Mouse (Mus musculus) kidney, adult 2 months (tissue): ENCODE measurements around the gene Mphosph10. TPM values are rescaled to one million over a fixed set of nuclear protein-coding genes. Genes with fewer than 3 reads are reported as not detected.

Experiments used
- DNase-seq: peaks from one replicate; pipeline ENCODE4 v3.0.0; 2021
- H3K27ac ChIP-seq: fragments of 200-500 bp; 2 replicates; pipeline ENCODE4 v1.5.1; 2012; ENCODE audit warnings: low read depth, low read length, control low read depth, inconsistent platforms; ENCODE audit not compliant: insufficient read depth
- H3K27me3 ChIP-seq: fragments of 200-500 bp; replicated peaks from 2 replicates; pipeline ENCODE4 v1.6.1; 2012; ENCODE audit warnings: mild to moderate bottlenecking, moderate library complexity, low read length, inconsistent platforms; ENCODE audit not compliant: control insufficient read depth, insufficient read depth
- H3K36me3 ChIP-seq: fragments of 200-500 bp; 2 replicates; pipeline ENCODE4 v1.6.1; 2012; ENCODE audit warnings: mild to moderate bottlenecking, moderate library complexity, low read length, inconsistent platforms; ENCODE audit not compliant: control insufficient read depth, insufficient read depth
- H3K4me1 ChIP-seq: fragments of 200-500 bp; 2 replicates; pipeline ENCODE4 v1.6.1; 2011; ENCODE audit warnings: low read length; ENCODE audit not compliant: control insufficient read depth, insufficient read depth
- H3K4me3 ChIP-seq: fragments of 200-500 bp; 2 replicates; pipeline ENCODE4 v1.5.1; 2011; ENCODE audit warnings: mild to moderate bottlenecking, low read depth, low read length, control low read depth; ENCODE audit not compliant: insufficient read depth
- CTCF ChIP-seq: fragments of 200-500 bp; conservative IDR thresholded peaks from 2 replicates; pipeline ENCODE4 v1.5.1; 2011; ENCODE audit warnings: low read depth, mild to moderate bottlenecking, control low read depth, low read length, moderate library complexity, mixed read lengths; ENCODE audit not compliant: insufficient read depth, insufficient read length
- POLR2A ChIP-seq: fragments of 200-500 bp; IDR thresholded peaks from one replicate; pipeline ENCODE4 v1.6.1; 2011; ENCODE audit warnings: low read depth, low read length, control low read depth
- WGBS: fragments of 180-500 bp; shearing (Covaris S2); methylation state at CpG from one replicate; pipeline ENCODE4 v1.1.7; 2018; 5-methylcytosine and 5-hydroxymethylcytosine counted together
- polyA plus RNA-seq: library from polyadenylated mRNA; depleted of rRNA; stranded (reverse); fragments of >200 nt; gene quantifications from 2 replicates; pipeline ENCODE4 v1.2.3, GENCODE M21; 2012; rRNA removed

Mphosph10 gene
- polyA plus RNA-seq, result 0.95 and 1.5 TPM in 2 replicates

- TF ChIP-seq POLR2A (peak; percentile 59), CTCF (no peak)
- Histone ChIP-seq H3K4me1 (no peaks in the 10 kb centered on the region; the same call in 1 of the 2 replicates), H3K27me3 (no peaks in the 10 kb centered on the region), H3K27ac (peak within 1 kb of the TSS; percentile 87), H3K4me3 (peak within 1 kb of the TSS; percentile 81), H3K36me3 (peaks cover 2% of the 10 kb centered on the region; the same call in 1 of the 2 replicates)
- peak; percentile 99 for DNase-seq
- WGBS, result under 1% methylated on average over 54 of the region's 54 CpGs
These were observed at the start of gene Mphosph10, which contains the start of gene Mcee for GRCm38 (mm10) chr7:64392122-64392818. Gene Mphosph10 (minus strand): TSS chr7:64392268. Gene Mcee (plus strand): TSS chr7:64392607.

- no peak for DNase-seq
- Histone ChIP-seq H3K4me1 (no peaks in the 10 kb centered on the region), H3K27me3 (no peaks in the 10 kb centered on the region), H3K27ac (no peak overlapping the region), H3K4me3 (no peak overlapping the region), H3K36me3 (no peaks in the 10 kb centered on the region)
- TF ChIP-seq POLR2A (no peak), CTCF (no peak)
- 85% methylated on average over 8 of the region's 8 CpGs for WGBS
These were observed 48.5 kb upstream of the Mphosph10 start for GRCm38 (mm10) chr7:64440519-64440918.

GRCm38 (mm10) chr7:64439595-64440518 is 47.8 kb upstream of the Mphosph10 start:
- H3K4me3 ChIP-seq, result no peak overlapping the region
- no peak for DNase-seq

GRCm38 (mm10) chr7:64424861-64425260 is 32.8 kb upstream of the Mphosph10 start:
- Histone ChIP-seq H3K4me1 (no peaks in the 10 kb centered on the region), H3K4me3 (no peak overlapping the region), H3K36me3 (no peaks in the 10 kb centered on the region), H3K27me3 (no peaks in the 10 kb centered on the region), H3K27ac (no peak overlapping the region)
- peak; percentile 12 for DNase-seq
- TF ChIP-seq POLR2A (no peak), CTCF (peak; percentile 38)
- 63% methylated on average over 5 of the region's 5 CpGs for WGBS

More at GRCm38 (mm10) chr7:64439595-64440518, 47.8 kb upstream of the Mphosph10 start:
- H3K27me3 ChIP-seq, result no peaks in the 10 kb centered on the region
- TF ChIP-seq CTCF, result no peak
- no peak for TF ChIP-seq POLR2A
- no peaks in the 10 kb centered on the region for H3K4me1 ChIP-seq
- no peak overlapping the region for H3K27ac ChIP-seq
- no peaks in the 10 kb centered on the region for H3K36me3 ChIP-seq
- WGBS, result 77% methylated on average over 5 of the region's 5 CpGs

GRCm38 (mm10) chr7:64403989-64404388 is 11.9 kb upstream of the Mphosph10 start:
- TF ChIP-seq POLR2A (no peak), CTCF (no peak)
- Histone ChIP-seq H3K4me1 (no peaks in the 10 kb centered on the region), H3K27ac (no peak overlapping the region), H3K27me3 (no peaks in the 10 kb centered on the region), H3K4me3 (no peak overlapping the region), H3K36me3 (peaks cover 5% of the 10 kb centered on the region)
- no peak for DNase-seq
- 91% methylated on average over 8 of the region's 8 CpGs for WGBS

- 79% methylated on average over 4 of the region's 4 CpGs for WGBS
- H3K4me1 ChIP-seq, result no peaks in the 10 kb centered on the region
- no peak overlapping the region for H3K4me3 ChIP-seq
- DNase-seq, result no peak
- H3K36me3 ChIP-seq, result peaks cover 5% of the 10 kb centered on the region; the same call in 1 of the 2 replicates
- no peak for TF ChIP-seq POLR2A
- TF ChIP-seq CTCF, result no peak
- H3K27ac ChIP-seq, result no peak overlapping the region
- H3K27me3 ChIP-seq, result no peaks in the 10 kb centered on the region
These were observed 10.4 kb upstream of the Mphosph10 start for GRCm38 (mm10) chr7:64402452-64402851.
